Mouse (Mus musculus): Measurements from ENCODE around the gene Stard10. TPM values are rescaled to one million over a fixed set of nuclear protein-coding genes. Genes with fewer than 3 reads are reported as not detected.
A peak's percentile ranks its signal among the peaks of the same experiment; 100 is the strongest.

Stard10 gene
- polyA plus RNA-seq, 1 experiment from 2014 or later: 9.8 TPM

DNA sequence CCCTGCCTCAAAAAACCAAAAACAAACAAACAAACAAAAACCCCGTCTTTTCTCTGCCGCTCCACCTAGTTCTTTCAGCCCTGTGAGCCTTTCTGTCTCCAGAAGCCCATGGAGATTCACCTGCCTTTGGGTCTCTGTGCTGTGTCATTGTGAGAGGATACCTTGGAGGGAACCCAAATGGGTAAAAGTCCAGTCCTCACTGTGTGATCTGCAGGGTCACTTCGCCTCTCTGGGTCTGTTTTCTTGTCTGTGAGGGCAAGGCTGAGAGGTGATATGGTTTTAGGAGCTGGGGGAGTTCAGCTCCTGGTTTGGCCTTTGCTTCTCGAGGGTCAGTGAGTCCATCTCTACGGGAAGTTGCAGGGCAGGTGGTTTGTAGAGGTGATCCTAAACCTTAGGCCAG is 9.1 kb downstream of the Stard10 start:
- Histone ChIP-seq H3K4me3 (no peak overlapping the region), H3K4me1 (replicated peaks) (peaks cover 49% of the 10 kb centered on the region), H3K27ac (no peak overlapping the region), H3K36me3 (no peaks in the 10 kb centered on the region), H3K27me3 (ENCODE audit: insufficient read depth, poor library complexity, severe bottlenecking) (peaks cover 33% of the 10 kb centered on the region), H3K9me3 (no peaks in the 10 kb centered on the region)
- 80% methylated on average over 5 of the region's 5 CpGs for WGBS
- no peak for DNase-seq (ENCODE audit: low spot score)

DNA sequence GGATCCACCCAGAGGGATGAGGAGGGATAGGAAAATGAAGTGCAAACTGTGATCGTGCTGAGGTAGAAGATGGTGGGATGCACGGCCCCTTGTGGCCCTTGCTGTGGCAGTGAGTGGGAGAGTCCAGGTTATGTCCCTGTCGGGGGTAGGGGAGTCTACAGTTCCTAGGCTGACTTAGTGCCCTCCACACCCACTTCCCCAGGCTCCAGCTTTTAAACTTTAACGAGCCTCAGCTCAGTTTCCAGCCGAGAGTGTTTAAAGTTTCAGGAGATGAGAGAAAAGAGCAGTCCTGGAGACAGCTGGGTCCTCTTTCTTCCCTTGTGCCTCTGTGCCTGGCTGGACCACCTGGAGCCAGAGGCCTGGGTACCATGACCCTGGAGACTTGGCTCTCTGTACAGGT is 10.4 kb downstream of the Stard10 start:
- H3K4me1 ChIP-seq (replicated peaks): peaks cover 38% of the 10 kb centered on the region
- no peak for DNase-seq (ENCODE audit: low spot score)
- WGBS: 61% methylated on average over 5 of the region's 5 CpGs

DNA sequence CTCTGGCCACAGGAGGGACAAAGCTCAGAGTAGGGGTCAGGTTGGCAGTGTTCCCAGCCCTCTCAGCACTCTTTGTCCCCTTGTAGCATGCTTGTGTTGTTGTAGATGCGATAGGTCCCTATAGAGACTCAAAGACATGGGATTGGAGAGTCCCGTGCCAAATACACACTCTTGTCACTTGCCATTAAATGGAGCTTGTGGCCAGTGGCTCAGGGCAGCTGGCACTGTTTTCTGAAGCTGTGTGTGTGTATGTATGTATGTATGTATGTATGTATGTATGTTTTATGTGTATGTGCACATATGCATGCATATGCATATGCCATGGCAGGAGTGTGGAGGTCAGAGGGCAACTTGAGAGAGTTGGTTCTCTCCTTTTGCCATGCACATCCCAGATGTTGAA is 10.9 kb downstream of the Stard10 start:
- Histone ChIP-seq H3K27ac (no peak overlapping the region), H3K36me3 (no peaks in the 10 kb centered on the region), H3K4me3 (no peak overlapping the region), H3K9me3 (no peaks in the 10 kb centered on the region), H3K27me3 (ENCODE audit: insufficient read depth, poor library complexity, severe bottlenecking) (peaks cover 15% of the 10 kb centered on the region), H3K4me1 (replicated peaks) (peaks cover 35% of the 10 kb centered on the region)
- 86% methylated on average over 2 of the region's 2 CpGs for WGBS
- no peak for DNase-seq (ENCODE audit: low spot score)

More for the DNA sequence above, 10.4 kb downstream of the Stard10 start:
- no peaks in the 10 kb centered on the region for H3K9me3 ChIP-seq
- H3K36me3 ChIP-seq: no peaks in the 10 kb centered on the region
- H3K27me3 ChIP-seq (ENCODE audit: insufficient read depth, poor library complexity, severe bottlenecking): peaks cover 21% of the 10 kb centered on the region
- no peak overlapping the region for H3K4me3 ChIP-seq
- H3K27ac ChIP-seq: no peak overlapping the region

DNA sequence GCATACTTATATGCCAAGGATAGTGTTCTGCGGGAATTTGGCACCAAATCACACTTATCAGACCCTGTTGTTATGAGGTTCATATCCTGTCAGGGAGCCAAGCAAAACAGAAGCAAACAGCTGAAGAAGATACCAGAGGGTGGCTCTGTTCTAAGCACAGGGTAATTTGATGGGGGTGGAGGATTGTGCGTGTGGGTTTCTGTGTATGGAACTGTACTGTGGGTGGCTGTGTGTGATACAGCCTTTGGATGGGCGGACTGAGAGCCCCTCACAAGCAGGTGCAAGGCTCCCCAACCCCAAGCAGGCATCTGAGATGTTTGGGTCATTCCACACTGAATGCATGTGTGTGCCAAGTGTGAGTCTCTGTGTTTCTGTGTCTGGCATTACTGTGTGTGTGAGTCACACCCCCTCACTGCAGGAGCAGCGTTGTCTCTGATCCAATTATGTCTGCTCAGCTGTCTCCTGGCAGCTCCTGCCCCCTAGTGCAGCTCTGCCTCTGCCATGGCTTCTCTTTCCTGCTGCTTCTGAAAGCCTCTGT is 11.8 kb downstream of the Stard10 start:
- Histone ChIP-seq H3K27me3 (ENCODE audit: insufficient read depth, poor library complexity, severe bottlenecking) (peaks cover 6% of the 10 kb centered on the region; the same call in 1 of the 2 replicates), H3K9me3 (no peaks in the 10 kb centered on the region), H3K4me3 (no peak overlapping the region), H3K4me1 (replicated peaks) (peaks cover 29% of the 10 kb centered on the region; the same call in 1 of the 2 replicates), H3K36me3 (no peaks in the 10 kb centered on the region), H3K27ac (no peak overlapping the region)
- 75% methylated on average over 4 of the region's 4 CpGs for WGBS
- DNase-seq (ENCODE audit: low spot score): no peak

DNA sequence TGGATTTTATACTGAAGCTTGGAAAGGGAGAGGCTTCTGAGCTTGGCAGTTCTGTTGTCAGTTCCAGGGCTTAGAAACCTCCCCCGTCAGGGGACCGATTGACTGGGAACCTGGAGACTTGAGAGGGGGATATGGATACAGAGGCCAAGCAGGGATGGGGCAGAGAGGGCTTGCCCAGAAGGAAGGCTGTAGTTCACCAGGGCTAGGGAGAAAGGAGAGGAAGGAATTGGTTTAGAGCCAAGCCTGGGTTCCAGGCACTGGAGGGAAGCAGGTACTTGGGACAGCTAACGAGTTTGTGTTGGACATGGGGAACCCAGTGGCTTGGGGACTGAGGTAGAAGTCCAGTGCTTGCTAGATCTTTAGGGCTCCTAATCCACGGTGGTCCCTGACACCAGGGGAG is 12.7 kb downstream of the Stard10 start:
- no peaks in the 10 kb centered on the region for H3K9me3 ChIP-seq
- WGBS: 77% methylated on average over 4 of the region's 4 CpGs
- H3K4me3 ChIP-seq: no peak overlapping the region
- H3K27me3 ChIP-seq (ENCODE audit: insufficient read depth, poor library complexity, severe bottlenecking): peaks cover 4% of the 10 kb centered on the region; the same call in 1 of the 2 replicates
- H3K36me3 ChIP-seq: no peaks in the 10 kb centered on the region
- peaks cover 26% of the 10 kb centered on the region; the same call in 1 of the 2 replicates for H3K4me1 ChIP-seq (replicated peaks)
- DNase-seq (ENCODE audit: low spot score): no peak
- H3K27ac ChIP-seq: no peak overlapping the region

DNA sequence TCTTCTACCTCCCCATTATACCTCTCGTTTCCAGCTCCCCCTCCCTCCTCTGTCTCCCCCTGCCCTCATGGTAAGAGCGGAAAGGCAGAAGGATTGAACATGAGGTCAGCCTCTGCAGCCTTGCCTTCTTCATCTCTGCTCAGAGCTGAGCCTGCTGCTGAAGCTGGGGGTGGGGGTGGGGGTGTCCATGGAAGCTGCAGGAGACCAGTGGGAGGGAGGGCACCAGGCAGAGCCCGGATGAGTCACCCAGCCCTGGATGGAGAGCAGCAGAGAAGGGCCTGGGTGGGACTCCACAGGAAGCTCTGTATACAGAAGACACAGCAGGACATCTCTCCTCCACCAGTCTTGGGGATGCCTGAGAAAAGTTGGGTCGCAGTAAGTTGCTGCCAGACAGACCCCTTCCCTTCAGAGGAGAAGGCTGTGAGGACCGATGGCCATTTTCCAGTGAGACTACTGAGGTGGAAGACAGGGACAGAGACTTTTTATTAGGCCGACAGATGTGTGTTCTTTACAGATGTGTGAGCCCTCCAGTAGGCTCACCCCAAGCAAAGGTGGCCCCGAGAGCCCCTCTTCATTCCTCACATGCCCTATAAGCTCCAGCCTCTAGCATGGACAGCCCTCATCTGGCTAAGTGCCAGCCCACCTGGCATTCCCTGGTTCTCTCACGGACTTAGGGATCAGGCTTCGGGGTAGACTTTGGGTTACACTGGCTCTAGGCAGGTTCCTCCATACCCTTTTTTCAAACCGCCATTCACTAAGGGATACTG is 13.4 kb downstream of the Stard10 start:
- Histone ChIP-seq H3K4me3 (no peak overlapping the region), H3K36me3 (no peaks in the 10 kb centered on the region), H3K27me3 (ENCODE audit: insufficient read depth, poor library complexity, severe bottlenecking) (no peaks in the 10 kb centered on the region), H3K27ac (peak overlapping the region; percentile 40; the same call in 1 of the 2 replicates), H3K4me1 (replicated peaks) (peaks cover 25% of the 10 kb centered on the region; the same call in 1 of the 2 replicates), H3K9me3 (no peaks in the 10 kb centered on the region)
- 74% methylated on average over 10 of the region's 10 CpGs for WGBS
- no peak for DNase-seq (ENCODE audit: low spot score)

DNA sequence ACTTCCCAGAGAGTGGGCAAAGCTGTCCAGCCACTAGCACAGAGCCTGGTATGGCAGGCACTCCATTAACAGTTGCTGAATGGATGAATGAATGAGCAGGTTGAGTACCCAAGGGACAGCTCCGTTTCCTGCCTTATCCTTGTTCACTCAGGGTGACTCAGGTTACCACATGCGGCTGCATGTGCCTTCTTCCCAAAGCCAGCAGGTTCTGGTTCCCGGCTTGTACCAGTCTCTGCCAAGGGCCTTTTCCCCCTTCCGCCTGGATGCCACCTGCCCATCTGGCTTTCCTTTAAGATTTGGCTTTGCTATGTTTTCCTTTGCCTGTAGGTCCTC is 13.9 kb downstream of the Stard10 start:
- Histone ChIP-seq H3K36me3 (no peaks in the 10 kb centered on the region), H3K4me3 (no peak overlapping the region), H3K27ac (no peak overlapping the region), H3K9me3 (no peaks in the 10 kb centered on the region), H3K27me3 (ENCODE audit: insufficient read depth, poor library complexity, severe bottlenecking) (no peaks in the 10 kb centered on the region), H3K4me1 (replicated peaks) (peaks cover 25% of the 10 kb centered on the region; the same call in 1 of the 2 replicates)
- DNase-seq (ENCODE audit: low spot score): no peak
- 79% methylated on average over 4 of the region's 4 CpGs for WGBS

DNA sequence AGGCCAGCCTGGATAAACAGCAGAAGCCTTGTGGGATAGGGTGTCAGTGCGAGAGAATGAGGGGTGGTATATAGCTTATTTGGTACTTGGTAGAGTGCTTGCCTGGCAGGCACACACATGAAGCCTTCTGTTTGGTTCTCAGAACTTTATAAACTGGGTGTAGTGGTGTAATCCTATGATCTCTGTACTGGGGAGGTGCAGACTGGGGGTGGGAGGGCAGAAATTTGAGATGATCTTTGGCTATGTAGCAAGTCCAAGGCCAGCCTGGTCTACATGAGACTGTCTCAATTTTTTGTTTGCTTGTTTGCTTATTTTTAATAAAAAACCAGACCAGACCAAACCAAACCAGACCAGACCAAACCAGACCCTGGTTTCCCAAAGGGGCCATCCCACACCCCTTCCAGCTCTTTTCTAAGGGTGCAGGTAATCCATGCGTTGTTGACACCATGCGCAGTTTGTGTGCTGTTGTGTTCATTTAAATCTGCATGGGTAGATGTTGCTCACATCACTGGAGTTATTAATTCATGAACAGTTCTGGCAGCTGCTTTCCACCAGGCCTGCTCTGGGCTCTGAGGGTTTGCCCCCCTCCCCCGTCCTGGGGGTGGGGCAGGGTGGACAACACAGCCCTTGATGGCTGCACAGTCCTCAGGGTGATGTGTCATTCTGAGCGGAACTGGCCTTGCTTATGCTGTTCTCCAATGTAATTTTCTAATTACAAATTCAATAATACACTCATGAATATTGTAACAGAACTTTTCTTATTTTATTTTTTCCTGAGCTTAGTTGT is 15.4 kb downstream of the Stard10 start:
- no peaks in the 10 kb centered on the region for H3K9me3 ChIP-seq
- 89% methylated on average over 5 of the region's 5 CpGs for WGBS
- no peaks in the 10 kb centered on the region for H3K36me3 ChIP-seq
- DNase-seq (ENCODE audit: low spot score): no peak
- no peaks in the 10 kb centered on the region for H3K27me3 ChIP-seq (ENCODE audit: insufficient read depth, poor library complexity, severe bottlenecking)
- H3K4me3 ChIP-seq: no peak overlapping the region
- H3K4me1 ChIP-seq (replicated peaks): peaks cover 25% of the 10 kb centered on the region; the same call in 1 of the 2 replicates
- no peak overlapping the region for H3K27ac ChIP-seq

DNA sequence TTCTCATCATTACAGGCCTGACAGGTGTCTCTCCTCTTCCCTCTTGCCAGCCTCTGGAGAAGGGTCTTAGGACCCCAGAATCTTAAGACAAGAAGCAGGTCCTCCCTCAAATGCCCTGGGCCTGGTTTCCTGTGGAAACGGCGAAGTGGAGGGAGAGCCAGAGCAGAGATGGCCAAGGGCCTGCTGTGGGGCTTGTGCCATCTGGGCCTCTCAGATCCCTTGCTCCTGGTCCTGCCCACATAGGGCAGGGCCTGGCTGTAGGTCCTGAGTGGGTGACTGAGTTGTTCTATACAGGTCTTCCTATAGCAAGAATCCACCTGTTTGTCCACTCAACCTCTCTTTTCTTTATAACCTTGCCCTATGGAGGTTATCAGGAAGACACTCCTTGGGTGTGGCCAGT is 18.3 kb downstream of the Stard10 start:
- H3K36me3 ChIP-seq: no peaks in the 10 kb centered on the region
- no peaks in the 10 kb centered on the region for H3K27me3 ChIP-seq (ENCODE audit: insufficient read depth, poor library complexity, severe bottlenecking)
- no peaks in the 10 kb centered on the region for H3K9me3 ChIP-seq
- H3K4me1 ChIP-seq (replicated peaks): peaks cover 9% of the 10 kb centered on the region; the same call in 1 of the 2 replicates
- DNase-seq (ENCODE audit: low spot score): no peak
- H3K4me3 ChIP-seq: no peak overlapping the region
- 98% methylated on average over 2 of the region's 2 CpGs for WGBS
- H3K27ac ChIP-seq: no peak overlapping the region

DNA sequence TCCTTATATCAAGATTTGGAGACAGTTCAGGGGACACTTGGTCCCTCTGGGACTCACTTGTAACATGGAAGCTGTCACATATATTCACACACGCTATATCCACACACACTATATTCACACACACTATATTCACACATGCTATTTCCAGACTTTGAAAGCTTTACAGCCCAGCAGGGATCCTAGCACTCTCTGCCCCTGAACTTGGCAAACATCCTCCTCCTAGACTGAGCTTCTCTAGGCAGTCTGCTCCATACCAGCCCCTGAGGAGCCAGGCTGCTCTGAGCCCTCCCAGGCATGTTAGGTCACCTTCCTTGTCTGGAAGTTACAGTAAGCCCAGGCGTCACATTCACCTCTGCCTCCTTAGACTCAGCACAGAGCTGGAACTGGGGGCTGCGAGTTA is 19.8 kb downstream of the Stard10 start:
- H3K9me3 ChIP-seq: no peaks in the 10 kb centered on the region
- WGBS: 87% methylated on average over 3 of the region's 3 CpGs
- no peak overlapping the region for H3K4me3 ChIP-seq
- H3K27me3 ChIP-seq (ENCODE audit: insufficient read depth, poor library complexity, severe bottlenecking): no peaks in the 10 kb centered on the region
- no peaks in the 10 kb centered on the region for H3K36me3 ChIP-seq
- no peak overlapping the region for H3K27ac ChIP-seq
- no peak for DNase-seq (ENCODE audit: low spot score)
- 0 out of 2 replicates have a peak, but pooled peaks cover 6% of the 10 kb centered on the region for H3K4me1 ChIP-seq (replicated peaks)

DNA sequence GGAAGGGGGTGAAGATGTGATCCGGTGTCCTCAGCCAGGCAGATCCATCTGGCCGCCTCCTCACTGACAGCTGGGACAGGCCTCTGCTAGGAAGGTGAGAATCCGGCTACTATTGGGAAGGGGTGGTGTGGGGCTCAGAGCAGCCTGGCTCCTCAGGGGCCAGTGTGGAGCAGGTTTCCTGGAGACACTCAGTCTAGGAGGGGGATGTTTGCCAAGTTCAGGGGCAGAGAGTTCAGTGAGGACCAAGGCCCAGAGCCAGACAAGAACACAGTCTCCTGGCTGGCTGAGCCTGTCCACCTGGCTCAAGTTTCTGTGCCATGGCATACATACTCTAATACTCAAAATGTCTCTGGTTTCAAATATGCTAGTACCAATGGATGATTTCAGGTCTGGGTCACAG is 20.5 kb downstream of the Stard10 start:
- Histone ChIP-seq H3K36me3 (no peaks in the 10 kb centered on the region), H3K9me3 (no peaks in the 10 kb centered on the region), H3K27me3 (ENCODE audit: insufficient read depth, poor library complexity, severe bottlenecking) (no peaks in the 10 kb centered on the region), H3K4me1 (replicated peaks) (0 out of 2 replicates have a peak, but pooled peaks cover 4% of the 10 kb centered on the region), H3K27ac (no peak overlapping the region), H3K4me3 (no peak overlapping the region)
- 88% methylated on average over 3 of the region's 3 CpGs for WGBS
- no peak for DNase-seq (ENCODE audit: low spot score)

DNA sequence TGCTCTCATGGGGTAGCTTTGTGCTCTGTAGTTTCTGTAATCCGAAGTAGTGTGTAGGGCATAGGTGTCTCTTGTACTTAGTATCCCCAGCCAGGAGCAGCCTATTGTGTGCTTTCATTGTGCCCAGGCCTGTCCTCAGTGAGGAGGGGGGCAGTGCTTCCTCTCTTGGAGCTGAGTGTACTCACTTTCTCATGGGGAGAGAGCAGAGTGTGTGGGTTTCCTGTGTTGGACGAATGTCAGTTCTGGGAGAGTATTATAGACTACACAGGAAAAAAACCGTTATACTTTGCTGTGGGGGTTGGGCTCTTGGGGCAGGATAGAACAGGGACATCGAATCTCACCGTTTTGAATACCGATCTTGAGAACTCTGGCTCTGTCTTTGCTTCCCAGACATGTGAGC is 24.5 kb downstream of the Stard10 start:
- Histone ChIP-seq H3K9me3 (no peaks in the 10 kb centered on the region), H3K4me3 (no peak overlapping the region), H3K36me3 (no peaks in the 10 kb centered on the region), H3K27me3 (ENCODE audit: insufficient read depth, poor library complexity, severe bottlenecking) (peaks cover 9% of the 10 kb centered on the region; the same call in 1 of the 2 replicates), H3K27ac (no peak overlapping the region), H3K4me1 (replicated peaks) (peaks cover 22% of the 10 kb centered on the region)
- 72% methylated on average over 6 of the region's 6 CpGs for WGBS
- no peak for DNase-seq (ENCODE audit: low spot score)

DNA sequence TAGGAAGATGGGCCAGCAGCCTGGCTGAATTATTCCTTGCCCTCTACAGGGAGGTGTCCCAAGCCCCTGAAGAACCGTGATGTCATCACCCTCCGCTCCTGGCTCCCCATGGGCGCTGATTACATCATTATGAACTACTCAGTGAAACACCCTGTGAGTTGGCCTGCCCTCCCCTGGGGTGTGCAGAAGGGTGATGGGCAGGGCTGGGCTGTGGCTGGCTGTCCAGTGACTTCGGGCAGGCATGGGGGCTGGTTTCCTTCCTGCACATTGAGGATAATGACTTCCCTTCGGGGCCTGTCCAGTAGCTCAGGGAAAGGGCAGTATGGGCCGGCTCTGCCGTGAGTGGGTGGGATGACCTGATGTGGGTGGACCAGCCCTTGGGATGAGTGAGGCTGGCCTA is 26.2 kb downstream of the Stard10 start:
- peaks cover 38% of the 10 kb centered on the region for H3K4me1 ChIP-seq (replicated peaks)
- H3K9me3 ChIP-seq: no peaks in the 10 kb centered on the region
- no peak overlapping the region for H3K4me3 ChIP-seq
- H3K27me3 ChIP-seq (ENCODE audit: insufficient read depth, poor library complexity, severe bottlenecking): peaks cover 22% of the 10 kb centered on the region
- H3K36me3 ChIP-seq: no peaks in the 10 kb centered on the region
- DNase-seq (ENCODE audit: low spot score): no peak
- H3K27ac ChIP-seq: no peak overlapping the region
- 78% methylated on average over 7 of the region's 7 CpGs for WGBS

Data from hindbrain, embryonic 10.5 days (tissue).